Mouse (Mus musculus): ENCODE results near the gene Ank. TPM values are rescaled to one million over a fixed set of nuclear protein-coding genes. Genes with fewer than 3 reads are reported as not detected.

The Ank gene
- polyA plus RNA-seq, 1 experiment from 2014 or later = 5.4 TPM

- no peaks in the 10 kb centered on the region for H3K4me1 ChIP-seq (replicated peaks)
- no peak overlapping the region for H3K27ac ChIP-seq
- no peaks in the 10 kb centered on the region for H3K27me3 ChIP-seq
- H3K4me2 ChIP-seq = no peak overlapping the region
- WGBS = 85% methylated on average over 7 of the region's 7 CpGs
- H3K9me3 ChIP-seq = no peaks in the 10 kb centered on the region
- no peaks in the 10 kb centered on the region for H3K36me3 ChIP-seq
- no peak overlapping the region for H3K9ac ChIP-seq (replicated peaks)
- ATAC-seq (ENCODE audit: insufficient number of reproducible peaks, insufficient read depth, low FRiP score, low TSS enrichment, low read depth) = no peak
- no peak overlapping the region for H3K4me3 ChIP-seq (replicated peaks)
Observed at GRCm38 (mm10) chr15:27497300-27497997, 31.0 kb downstream of the Ank start.

DNA sequence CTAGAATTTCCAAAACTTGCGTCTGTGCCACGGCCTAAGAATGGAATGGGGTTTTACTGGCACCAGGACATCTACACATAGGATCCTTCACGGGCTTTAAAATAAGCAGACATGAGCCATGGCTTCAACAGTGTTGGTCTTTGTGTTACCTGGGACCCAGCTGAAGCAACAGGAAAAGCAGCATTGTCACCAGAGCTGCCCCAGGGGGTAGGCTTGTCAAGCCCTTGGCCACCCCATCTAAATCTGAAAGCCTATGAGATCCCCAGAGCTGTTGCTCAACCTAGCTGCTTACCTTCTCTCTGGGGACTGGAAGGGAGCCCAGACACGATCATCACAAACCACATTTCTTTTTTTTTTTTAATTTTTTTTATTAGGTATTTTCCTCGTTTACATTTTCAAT lies 31.6 kb downstream of the Ank start:
- no peak for ATAC-seq (ENCODE audit: insufficient number of reproducible peaks, insufficient read depth, low FRiP score, low TSS enrichment, low read depth)
- no peaks in the 10 kb centered on the region for H3K4me1 ChIP-seq (replicated peaks)
- H3K27me3 ChIP-seq = no peaks in the 10 kb centered on the region
- no peak overlapping the region for H3K4me3 ChIP-seq (replicated peaks)
- H3K9ac ChIP-seq (replicated peaks) = no peak overlapping the region
- no peaks in the 10 kb centered on the region for H3K36me3 ChIP-seq
- no peaks in the 10 kb centered on the region for H3K9me3 ChIP-seq
- WGBS = 85% methylated on average over 5 of the region's 5 CpGs
- no peak overlapping the region for H3K27ac ChIP-seq
- H3K4me2 ChIP-seq = no peak overlapping the region

GRCm38 (mm10) chr15:27500390-27500789 lies 33.9 kb downstream of the Ank start:
- Histone ChIP-seq H3K27me3 (no peaks in the 10 kb centered on the region), H3K4me2 (no peak overlapping the region), H3K4me1 (replicated peaks) (peaks cover 8% of the 10 kb centered on the region), H3K9me3 (no peaks in the 10 kb centered on the region), H3K36me3 (no peaks in the 10 kb centered on the region), H3K27ac (no peak overlapping the region), H3K4me3 (replicated peaks) (no peak overlapping the region), H3K9ac (replicated peaks) (no peak overlapping the region)
- WGBS = 73% methylated on average over 15 of the region's 15 CpGs
- no peak for ATAC-seq (ENCODE audit: insufficient number of reproducible peaks, insufficient read depth, low FRiP score, low TSS enrichment, low read depth)

DNA sequence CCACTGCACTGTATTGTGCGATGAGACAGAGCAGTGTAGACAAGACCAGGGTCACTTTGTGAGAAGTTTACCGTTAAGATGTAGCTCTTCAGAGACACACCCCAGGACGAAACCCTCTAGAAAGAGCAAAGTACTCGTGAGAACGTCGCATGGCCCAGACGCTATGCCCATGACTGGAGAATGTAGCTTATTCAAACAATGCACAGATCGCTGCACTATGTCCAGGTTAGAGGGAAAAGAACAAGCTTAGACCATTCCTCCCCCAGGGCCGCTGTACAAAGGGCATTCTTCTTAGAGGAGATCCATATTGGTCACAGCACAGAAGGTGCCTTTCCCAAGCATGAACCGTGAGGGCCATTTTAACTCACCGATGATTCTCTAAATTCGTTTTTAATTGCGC lies 35.9 kb downstream of the Ank start:
- Histone ChIP-seq H3K4me3 (replicated peaks) (no peak overlapping the region), H3K4me2 (no peak overlapping the region), H3K9me3 (no peaks in the 10 kb centered on the region), H3K36me3 (no peaks in the 10 kb centered on the region), H3K27ac (no peak overlapping the region), H3K9ac (replicated peaks) (no peak overlapping the region), H3K27me3 (no peaks in the 10 kb centered on the region), H3K4me1 (replicated peaks) (peaks cover 15% of the 10 kb centered on the region)
- ATAC-seq (ENCODE audit: insufficient number of reproducible peaks, insufficient read depth, low FRiP score, low TSS enrichment, low read depth) = no peak
- WGBS = 88% methylated on average over 13 of the region's 13 CpGs

GRCm38 (mm10) chr15:27503221-27503620 lies 36.7 kb downstream of the Ank start:
- no peak overlapping the region for H3K4me2 ChIP-seq
- no peaks in the 10 kb centered on the region for H3K36me3 ChIP-seq
- no peak overlapping the region for H3K27ac ChIP-seq
- peaks cover 15% of the 10 kb centered on the region for H3K4me1 ChIP-seq (replicated peaks)
- ATAC-seq (ENCODE audit: insufficient number of reproducible peaks, insufficient read depth, low FRiP score, low TSS enrichment, low read depth) = no peak
- H3K27me3 ChIP-seq = no peaks in the 10 kb centered on the region; the same call in 1 of the 2 replicates
- H3K9ac ChIP-seq (replicated peaks) = no peak overlapping the region
- H3K4me3 ChIP-seq (replicated peaks) = no peak overlapping the region
- WGBS = 89% methylated on average over 9 of the region's 9 CpGs
- no peaks in the 10 kb centered on the region for H3K9me3 ChIP-seq

DNA sequence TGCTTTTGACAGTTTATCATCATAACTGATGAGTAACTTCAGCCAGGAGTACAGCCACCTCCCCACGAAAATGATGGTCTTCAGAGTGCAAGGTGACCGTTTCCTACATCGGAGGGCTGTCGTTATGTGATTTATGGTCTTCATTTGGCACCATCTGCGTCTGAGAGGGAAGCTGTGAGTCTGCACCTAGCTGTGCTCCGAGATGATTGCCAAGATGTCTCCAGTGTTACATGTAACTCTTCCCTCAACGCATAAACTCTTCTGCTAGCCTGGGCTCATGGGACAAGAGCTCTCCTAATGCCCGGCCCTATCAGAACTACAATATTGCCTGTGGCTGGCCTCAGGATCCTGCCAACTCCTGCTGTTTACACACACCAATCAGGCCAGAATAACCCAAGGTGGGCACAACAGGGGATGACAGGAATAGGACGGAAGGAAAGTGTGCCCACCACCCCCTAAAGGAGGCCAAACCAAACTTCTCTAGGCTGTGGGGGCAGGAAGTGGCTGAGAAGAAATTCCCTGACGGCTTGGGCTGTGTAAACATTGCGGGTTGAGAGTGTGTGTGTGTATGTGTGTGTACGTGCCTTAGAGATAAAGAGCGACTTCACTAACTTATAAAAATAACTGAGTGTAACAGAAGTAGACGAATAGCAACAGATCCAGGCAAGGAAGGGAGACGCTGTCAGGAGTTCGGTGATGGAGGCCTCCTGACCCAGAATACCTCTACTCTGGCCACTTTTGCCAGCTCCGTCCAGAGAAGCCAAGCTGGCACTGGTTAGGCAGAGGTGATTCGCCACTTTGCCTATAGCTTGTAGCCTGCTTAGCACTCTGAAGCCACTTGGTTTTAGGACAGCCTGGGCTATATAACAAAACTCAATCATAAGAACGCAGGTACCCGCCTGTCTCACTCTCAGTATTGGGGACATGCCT lies 37.6 kb downstream of the Ank start:
- Histone ChIP-seq H3K4me2 (no peak overlapping the region), H3K4me1 (replicated peaks) (peaks cover 15% of the 10 kb centered on the region), H3K4me3 (replicated peaks) (no peak overlapping the region), H3K36me3 (no peaks in the 10 kb centered on the region), H3K9me3 (no peaks in the 10 kb centered on the region), H3K27me3 (no peaks in the 10 kb centered on the region; the same call in 1 of the 2 replicates), H3K9ac (replicated peaks) (no peak overlapping the region), H3K27ac (no peak overlapping the region)
- ATAC-seq (ENCODE audit: insufficient number of reproducible peaks, insufficient read depth, low FRiP score, low TSS enrichment, low read depth) = no peak
- 60% methylated on average over 20 of the region's 20 CpGs for WGBS

GRCm38 (mm10) chr15:27506127-27506886 lies 39.8 kb downstream of the Ank start:
- no peaks in the 10 kb centered on the region for H3K36me3 ChIP-seq
- no peak for ATAC-seq (ENCODE audit: insufficient number of reproducible peaks, insufficient read depth, low FRiP score, low TSS enrichment, low read depth)

GRCm38 (mm10) chr15:27506893-27507596 lies 40.6 kb downstream of the Ank start:
- no peaks in the 10 kb centered on the region; the same call in 1 of the 2 replicates for H3K27me3 ChIP-seq
- peaks cover 15% of the 10 kb centered on the region for H3K4me1 ChIP-seq (replicated peaks)
- H3K9me3 ChIP-seq = no peaks in the 10 kb centered on the region
- no peak overlapping the region for H3K4me3 ChIP-seq (replicated peaks)
- no peak overlapping the region for H3K9ac ChIP-seq (replicated peaks)
- no peak for ATAC-seq (ENCODE audit: insufficient number of reproducible peaks, insufficient read depth, low FRiP score, low TSS enrichment, low read depth)
- WGBS = 80% methylated on average over 15 of the region's 15 CpGs
- H3K27ac ChIP-seq = no peak overlapping the region
- no peaks in the 10 kb centered on the region for H3K36me3 ChIP-seq
- no peak overlapping the region for H3K4me2 ChIP-seq

More at GRCm38 (mm10) chr15:27506127-27506886, 39.8 kb downstream of the Ank start:
- H3K4me1 ChIP-seq (replicated peaks) = peaks cover 15% of the 10 kb centered on the region
- H3K4me2 ChIP-seq = no peak overlapping the region
- H3K27ac ChIP-seq = no peak overlapping the region
- H3K9ac ChIP-seq (replicated peaks) = no peak overlapping the region
- no peak overlapping the region for H3K4me3 ChIP-seq (replicated peaks)
- no peaks in the 10 kb centered on the region for H3K9me3 ChIP-seq
- H3K27me3 ChIP-seq = no peaks in the 10 kb centered on the region; the same call in 1 of the 2 replicates
- 51% methylated on average over 5 of the region's 5 CpGs for WGBS

DNA sequence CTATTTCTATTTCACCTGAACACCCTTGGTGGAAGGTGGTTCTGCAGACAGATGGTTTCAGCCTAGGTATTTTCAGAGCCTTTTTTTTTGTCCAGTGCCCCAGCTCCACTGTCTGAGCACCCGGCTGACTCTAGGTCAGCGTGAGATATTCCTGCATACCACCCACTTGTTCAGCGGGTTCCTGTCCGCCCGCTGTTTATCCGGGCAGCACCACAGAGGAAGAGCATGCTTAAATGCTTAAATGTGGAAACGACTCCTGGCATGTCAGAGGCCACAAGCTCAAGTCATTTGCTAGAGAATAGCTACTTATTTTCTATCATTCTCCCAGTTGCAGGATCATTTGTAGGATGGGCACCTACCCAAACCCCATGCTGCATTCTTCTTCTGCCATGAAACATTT lies 41.7 kb downstream of the Ank start:
- Histone ChIP-seq H3K4me1 (replicated peaks) (peaks cover 15% of the 10 kb centered on the region), H3K9ac (replicated peaks) (no peak overlapping the region), H3K36me3 (no peaks in the 10 kb centered on the region), H3K4me2 (no peak overlapping the region), H3K4me3 (replicated peaks) (no peak overlapping the region), H3K9me3 (no peaks in the 10 kb centered on the region), H3K27me3 (no peaks in the 10 kb centered on the region; the same call in 1 of the 2 replicates), H3K27ac (no peak overlapping the region)
- WGBS = 90% methylated on average over 7 of the region's 7 CpGs
- ATAC-seq (ENCODE audit: insufficient number of reproducible peaks, insufficient read depth, low FRiP score, low TSS enrichment, low read depth) = no peak

GRCm38 (mm10) chr15:27508982-27509381 lies 42.5 kb downstream of the Ank start:
- Histone ChIP-seq H3K9me3 (no peaks in the 10 kb centered on the region), H3K36me3 (no peaks in the 10 kb centered on the region), H3K27ac (no peak overlapping the region), H3K27me3 (no peaks in the 10 kb centered on the region; the same call in 1 of the 2 replicates), H3K4me3 (replicated peaks) (no peak overlapping the region), H3K4me2 (no peak overlapping the region), H3K4me1 (replicated peaks) (peaks cover 10% of the 10 kb centered on the region), H3K9ac (replicated peaks) (no peak overlapping the region)
- no peak for ATAC-seq (ENCODE audit: insufficient number of reproducible peaks, insufficient read depth, low FRiP score, low TSS enrichment, low read depth)
- WGBS = 85% methylated on average over 17 of the region's 17 CpGs

Measured in limb, embryonic 12.5 days (tissue).